Mouse (Mus musculus): ENCODE measurements around the gene Ssr1.
A peak's percentile ranks its signal among the peaks of the same experiment; 100 is the strongest.

The Ssr1 gene

DNA sequence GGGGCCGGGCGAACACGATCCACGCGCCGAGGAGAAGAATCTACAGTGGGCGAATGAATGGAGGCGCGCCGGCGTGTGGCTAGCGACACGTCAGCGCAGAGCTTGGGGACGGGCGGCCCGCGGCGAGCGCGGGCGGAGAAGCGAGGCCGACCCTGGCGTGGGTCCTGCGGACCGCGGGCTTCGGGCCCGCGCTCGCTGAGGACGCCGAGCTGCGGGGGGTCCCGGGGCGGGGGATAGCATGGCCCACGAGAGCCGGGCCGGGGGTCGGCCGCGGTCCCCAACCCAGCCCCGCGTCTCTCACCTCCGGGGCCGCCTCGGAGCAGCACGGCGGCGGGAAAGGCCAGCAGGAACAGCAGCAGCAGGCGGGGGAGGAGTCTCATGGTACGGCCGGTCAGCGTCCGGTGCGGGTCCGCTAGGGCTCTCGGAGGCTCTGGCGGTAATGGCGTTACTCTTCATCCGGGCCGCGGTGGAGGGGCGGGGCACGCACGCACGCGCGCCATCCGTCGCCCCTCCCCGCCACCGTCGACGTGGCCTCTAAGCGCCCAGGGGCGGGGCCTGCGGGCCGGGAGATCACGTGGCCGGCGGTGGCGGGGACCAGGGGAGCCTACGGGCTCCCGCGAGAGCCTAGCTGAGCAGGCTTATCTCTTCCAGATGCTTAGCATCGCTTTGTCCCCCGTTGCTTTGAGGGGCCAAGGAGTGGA is at the start of gene Ssr1:
Gene Ssr1, minus strand, starts transcription at position 514 of the 701 bp plus-strand sequence.
- DNase-seq (ENCODE audit: low read depth, low spot score), result peak; percentile 92

DNA sequence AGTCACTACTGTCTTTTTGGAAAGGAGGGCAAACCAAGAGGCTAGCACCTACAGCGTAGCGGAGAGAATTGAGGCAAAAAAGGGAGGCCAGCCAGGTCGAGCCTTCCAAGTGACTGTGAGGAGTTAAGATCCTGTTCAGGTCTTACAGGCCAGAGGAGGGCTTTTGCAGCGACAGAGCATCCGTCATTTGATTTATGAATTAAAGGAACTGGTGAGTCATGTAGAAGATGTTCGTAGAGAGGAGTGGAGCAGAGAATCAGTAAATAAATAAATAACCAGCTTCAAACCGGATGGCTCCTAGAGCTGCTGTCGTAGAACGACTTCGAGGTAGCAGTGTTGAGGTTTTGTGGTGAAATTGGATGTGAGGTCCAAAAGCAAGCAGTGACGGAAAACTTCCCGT is 43.8 kb upstream of the Ssr1 start:
- DNase-seq (ENCODE audit: low read depth, low spot score), result no peak

DNA sequence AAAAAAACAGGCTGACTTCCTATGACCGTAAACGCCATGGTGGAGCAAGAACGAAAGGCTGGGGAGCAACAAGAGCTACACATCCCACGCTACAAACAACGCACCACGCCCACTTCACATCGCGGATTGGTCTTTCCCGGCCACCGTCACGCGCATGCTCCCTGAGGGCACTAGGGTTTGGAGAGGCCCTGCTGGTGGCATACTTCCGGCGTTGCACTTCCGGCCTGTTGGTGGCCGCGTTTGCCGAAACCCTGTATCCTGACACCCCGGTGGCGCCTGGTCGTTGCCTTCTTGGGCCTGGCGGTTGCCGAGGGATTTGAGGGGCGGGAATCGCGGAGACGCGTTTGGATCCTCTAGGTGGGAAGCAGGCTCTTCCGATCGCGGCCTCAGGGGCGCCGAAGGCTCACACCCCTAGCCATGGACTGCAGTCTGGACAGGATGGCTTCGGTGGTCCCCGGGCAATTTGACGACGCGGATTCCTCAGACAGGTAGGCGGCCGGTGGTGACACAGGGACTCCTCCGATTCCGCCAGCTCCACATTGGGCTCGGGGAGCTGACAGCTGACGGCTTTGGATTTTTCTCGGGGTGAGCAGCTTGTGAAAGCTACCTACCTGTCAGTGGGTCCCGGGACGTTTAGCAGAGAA is 43.1 kb upstream of the Ssr1 start, which contains the start of gene Cage1:
Gene Cage1, minus strand, starts transcription at position 26 of the 644 bp plus-strand sequence.
- peak; percentile 98 for DNase-seq (ENCODE audit: low read depth, low spot score)

DNA sequence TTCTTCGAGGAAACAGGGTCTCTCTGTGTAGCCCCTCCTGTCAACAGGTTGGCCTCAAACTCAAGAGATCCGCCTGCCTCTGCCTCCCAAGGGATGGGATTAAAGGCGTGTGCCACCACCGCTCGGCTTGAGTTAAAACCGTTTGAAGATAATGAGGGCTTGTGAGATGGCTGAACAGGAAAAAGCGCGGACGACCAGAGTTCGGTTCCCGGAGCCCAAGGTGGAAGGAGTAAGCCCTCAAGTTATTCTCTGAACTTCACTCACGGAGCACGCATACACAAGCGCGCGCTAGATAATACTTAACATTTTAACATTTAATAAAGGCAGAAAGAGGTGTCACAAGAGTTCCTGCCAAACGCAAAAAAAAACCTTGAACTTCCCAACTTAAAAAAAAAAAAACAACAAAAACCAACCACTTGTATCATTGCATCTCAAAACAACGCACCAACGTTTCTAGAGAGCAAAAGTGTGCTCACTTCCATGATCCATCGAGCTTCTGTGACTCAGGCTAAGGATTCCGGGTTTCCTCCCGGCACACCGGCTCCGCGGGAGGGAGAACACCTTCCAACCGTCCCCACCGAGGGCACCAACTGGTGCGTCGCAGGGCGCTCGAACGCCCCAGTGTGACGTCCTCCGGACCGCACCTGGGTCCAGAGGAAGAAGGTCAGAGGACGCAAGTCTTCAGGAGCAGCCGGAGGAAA is 42.5 kb upstream of the Ssr1 start, which contains the start of gene Riok1:
Gene Riok1, plus strand, starts transcription at position 653 of the 701 bp plus-strand sequence.
- DNase-seq (ENCODE audit: low read depth, low spot score), result no peak

DNA sequence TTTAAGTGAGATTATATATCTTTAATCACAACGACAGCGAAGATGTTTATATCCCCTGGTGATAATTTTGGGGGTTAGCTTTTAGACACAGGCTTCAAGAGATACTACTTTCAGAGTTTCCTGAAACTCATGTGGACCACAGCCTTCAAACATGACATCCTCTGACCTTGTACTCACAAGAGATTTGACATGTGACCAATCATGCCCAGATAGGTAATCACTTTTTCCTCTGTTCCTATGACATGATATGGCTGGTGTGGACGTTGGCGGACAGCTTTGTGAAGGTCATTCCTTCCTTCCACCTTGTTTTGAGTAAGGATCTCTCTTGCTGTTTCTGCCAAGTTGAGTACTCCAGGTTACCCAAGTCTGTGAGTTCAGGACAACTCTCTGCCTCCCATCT is 34.4 kb upstream of the Ssr1 start:
- no peak for DNase-seq (ENCODE audit: low read depth, low spot score)

DNA sequence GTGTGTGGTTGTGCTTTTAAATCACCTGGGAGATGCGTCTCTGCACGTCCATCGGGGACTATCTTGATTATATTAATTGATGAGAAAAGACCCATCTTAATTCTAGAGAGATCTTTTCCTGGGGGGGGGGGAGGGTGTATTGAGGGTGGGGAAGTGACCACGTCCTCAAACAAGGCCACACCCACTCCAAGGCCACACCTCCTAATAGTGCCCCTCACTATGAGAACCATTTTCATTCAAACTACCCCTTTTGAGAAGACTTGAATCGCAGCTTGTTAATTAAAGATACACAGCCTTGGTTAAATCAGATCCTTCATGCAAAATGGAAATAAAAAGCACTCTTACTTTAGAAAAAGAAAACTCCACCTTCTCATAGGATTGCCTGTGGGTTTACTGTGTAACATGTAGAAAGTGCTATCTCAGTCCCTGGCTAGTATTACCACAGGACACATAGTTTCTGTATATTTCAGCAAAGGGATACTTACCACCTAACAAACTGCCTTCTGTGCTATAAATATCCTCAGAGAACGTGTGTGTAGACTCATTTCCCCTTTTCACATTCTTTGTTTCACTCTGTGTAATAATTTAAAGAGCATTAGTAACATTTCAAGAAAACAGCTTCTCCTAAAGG is 33.7 kb upstream of the Ssr1 start:
- no peak for DNase-seq (ENCODE audit: low read depth, low spot score)

DNA sequence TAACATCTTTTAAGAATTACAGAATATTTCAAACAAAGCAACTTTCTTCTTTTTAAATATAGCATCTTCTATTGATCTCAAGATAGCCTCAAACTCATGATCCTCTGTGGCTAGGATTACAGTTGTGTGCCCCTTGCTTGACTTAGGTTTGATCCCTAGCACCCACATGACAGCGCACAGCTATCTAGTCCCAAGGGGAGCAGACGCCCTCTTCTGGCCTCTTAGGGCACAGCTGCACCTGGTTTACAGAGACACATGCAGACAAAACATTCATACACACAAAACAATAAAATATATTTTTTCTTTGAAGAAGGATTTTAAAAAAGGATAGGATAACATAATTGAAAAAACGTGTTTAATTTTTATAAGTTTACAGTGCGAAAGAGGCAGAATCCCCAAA is 31.9 kb upstream of the Ssr1 start:
- no peak for DNase-seq (ENCODE audit: low read depth, low spot score)

DNA sequence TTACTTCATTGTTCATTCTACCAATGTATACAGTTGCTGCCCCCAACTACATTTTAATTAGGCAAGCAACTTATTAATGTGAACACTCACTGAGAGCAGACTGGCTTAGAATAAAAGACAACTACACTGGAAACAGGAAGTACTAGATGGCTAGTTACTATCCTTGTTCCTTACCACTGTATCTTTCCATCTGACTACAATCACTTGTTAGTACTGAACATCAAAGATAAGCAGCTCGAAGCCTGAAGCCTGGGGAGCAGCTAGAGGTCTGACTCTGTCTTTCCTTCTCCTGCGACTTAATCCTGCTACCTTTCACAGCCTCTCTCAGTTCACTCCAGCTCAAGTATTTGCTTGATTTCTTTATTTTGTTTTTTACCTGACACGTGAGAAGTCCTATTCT is 24.8 kb upstream of the Ssr1 start:
- DNase-seq (ENCODE audit: low read depth, low spot score), result no peak

DNA sequence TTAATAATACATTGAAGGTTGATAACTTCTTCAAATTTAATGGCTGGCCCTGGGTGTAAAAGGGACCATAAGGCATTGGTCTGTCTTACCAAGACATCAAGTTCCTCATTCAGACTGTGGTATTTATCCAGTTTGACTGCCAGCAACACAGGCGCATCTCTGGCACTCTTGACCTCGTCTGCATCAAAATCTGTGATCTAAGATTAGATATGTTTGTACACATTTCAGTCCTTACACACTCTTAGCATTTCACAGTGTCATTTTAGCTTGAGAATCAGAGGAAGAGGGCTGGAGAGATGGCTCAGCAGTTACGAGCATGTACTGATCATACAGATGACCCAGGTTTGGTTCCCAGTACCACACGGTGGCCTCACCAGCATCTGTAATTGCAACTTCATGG is 21.6 kb upstream of the Ssr1 start:
- no peak for DNase-seq (ENCODE audit: low read depth, low spot score)

DNA sequence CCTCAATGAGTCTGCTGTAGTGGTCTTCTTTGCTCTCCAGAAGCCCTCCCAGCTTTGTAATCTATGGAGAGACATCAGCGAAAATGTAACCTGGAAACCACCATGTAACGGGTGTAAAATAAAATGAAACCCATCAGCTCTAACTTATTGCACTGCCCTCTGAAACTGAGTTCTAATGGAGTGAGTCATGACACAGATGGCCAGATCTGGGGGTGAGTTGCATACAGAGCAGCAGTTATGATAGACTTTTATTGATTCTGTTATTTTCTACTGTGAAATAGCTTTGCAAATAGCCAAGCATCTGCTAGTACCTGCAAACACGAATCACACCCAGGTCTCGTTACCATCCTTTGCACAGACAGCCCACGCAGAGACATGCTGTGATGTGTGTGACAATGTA is 18.4 kb upstream of the Ssr1 start:
- no peak for DNase-seq (ENCODE audit: low read depth, low spot score)

DNA sequence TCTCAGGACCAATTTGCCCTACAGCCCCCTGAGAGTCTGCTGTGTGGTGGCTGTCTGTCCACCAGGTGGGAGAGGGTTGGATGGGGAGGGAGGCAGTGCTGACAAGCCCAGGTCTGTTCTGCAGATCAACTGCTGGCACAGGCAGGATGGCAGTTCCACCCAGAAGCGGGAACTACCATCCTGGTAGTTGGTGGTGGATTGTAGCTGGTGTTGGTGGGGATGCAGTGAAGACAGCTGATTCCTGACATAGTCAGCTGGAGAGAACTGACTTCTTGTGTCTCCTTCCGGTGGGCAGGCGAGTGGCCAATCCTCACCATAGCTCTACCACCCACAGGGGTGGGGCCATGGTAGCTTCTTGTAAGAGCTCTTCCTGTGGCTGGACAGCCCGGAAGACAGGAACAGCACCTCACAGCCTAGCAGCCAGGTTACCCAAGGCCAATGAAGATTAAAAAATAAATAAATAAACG is 16.5 kb upstream of the Ssr1 start:
- no peak for DNase-seq (ENCODE audit: low read depth, low spot score)

DNA sequence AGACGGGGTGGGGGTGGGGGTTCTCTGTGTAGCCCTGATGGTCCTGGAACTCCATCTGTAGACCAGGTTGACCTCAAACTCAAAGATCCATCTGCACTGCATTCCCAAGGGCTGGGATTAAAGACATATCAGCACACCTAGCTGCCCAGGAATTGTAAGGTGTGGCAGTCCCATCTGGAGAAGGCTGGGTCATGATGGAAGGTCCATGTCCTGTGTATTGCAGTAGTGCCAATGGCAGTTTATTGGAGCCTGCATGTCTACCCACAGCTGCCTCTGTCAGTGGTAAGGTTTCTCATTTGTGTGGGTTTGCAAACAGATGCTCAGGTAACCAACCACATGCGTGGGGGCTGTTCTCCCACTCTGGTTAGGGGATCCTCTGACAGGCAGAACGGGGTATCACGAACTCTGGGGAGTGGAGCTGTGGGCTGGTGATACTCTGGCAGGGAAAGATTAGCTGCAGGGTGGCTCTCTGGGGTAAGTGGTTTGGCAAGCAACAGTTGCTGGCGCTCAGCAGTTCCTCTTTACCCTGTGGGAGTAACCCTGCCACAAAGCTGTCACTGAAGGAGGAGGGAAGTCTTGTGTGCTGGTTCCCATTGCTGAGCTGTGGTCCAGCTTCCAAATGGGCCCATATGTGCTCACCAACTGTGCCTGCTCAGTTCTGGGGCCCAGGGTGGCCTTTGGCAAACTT is 15.8 kb upstream of the Ssr1 start:
- DNase-seq (ENCODE audit: low read depth, low spot score), result no peak

DNA sequence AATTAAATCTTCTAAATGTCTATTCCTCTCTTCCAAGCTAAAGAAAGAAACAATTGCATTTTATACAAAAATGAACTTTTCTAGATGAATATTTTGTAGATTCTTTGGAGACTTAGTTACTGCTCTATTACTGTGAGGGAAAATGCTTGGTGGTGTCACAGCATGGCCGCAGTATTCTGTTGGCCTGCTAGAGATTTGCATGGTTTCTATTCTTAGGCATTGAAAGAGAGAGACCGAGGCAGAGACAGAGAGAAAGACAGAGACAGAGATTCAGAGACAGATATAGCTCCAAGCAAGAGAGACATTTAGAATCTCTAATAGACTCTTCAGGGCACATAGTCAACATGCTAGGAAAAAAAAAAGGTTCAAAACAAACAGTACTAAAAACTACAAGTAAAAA is 14.0 kb upstream of the Ssr1 start:
- DNase-seq (ENCODE audit: low read depth, low spot score), result no peak

DNA sequence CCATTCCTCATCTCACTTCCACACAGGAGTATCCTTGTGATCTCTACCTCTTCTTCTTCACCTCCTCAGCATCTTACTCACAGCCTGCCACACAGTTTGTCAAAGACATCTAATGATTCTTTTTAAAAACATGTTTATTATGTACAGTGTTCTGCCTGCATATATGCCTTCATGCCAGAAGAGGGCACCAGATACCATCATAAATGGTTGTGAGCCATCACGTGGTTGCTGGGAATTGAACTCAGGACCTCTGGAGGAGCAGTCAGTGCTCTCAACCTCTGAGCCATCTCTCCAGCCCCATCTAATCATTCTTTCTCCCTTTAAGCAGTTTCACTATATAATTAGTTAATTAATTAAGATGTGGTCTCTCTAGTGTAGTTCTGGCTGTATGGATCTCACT is 8.4 kb upstream of the Ssr1 start:
- no peak for DNase-seq (ENCODE audit: low read depth, low spot score)

DNA sequence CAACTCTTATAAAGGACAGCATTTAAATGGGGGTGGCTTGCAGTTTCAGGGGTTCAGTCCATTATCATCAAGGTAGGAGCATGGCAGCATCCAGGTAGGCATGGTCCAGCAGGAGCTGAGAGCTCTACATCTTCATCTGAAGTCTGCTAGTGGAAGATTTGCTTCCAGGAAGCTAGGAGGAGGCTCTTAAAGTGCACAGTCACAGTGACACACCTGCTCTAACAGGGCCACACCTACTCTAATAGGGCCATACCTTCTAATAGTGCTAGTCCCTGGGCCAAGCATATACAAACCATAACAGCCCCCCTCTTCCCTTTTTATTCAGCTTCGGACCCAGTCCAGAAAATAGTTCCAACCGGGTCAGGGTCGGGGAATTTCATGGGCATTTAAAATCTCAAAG is 5.7 kb upstream of the Ssr1 start:
- no peak for DNase-seq (ENCODE audit: low read depth, low spot score)

DNA sequence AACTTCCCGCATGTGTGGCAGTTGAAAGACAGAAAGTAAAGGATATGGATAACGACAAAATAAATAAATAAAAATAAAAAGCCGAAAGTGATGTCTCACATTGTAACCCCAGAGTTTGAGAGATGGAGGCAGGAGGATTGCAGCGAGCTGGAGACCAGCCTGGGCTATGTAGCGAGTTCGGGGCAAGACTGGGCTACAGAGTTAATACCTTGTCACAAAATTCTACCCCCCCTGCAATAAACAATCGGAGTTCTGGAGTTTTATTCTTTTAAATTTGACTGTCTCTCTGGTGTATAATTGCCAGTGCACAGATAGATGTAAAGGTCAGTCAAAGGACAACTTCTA is 360 bp upstream of the Ssr1 start:
- DNase-seq (ENCODE audit: low read depth, low spot score), result no peak

DNA sequence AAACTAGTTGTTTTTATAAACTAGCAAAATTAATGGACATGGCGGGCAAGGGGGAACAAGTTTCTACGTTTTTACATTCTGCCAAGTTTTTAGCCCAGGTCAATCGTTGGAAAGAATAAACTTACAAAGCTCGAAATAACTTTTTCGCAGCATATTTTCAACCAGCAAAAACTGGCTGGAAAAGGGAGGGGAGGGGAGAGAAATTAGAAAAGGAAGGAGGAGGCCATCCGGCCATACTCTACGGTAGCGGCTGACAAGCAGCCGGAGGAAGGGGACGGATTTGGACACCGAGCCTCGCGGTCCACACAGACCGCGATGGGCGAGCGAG is 677 bp downstream of the Ssr1 start:
- DNase-seq (ENCODE audit: low read depth, low spot score), result peak; percentile 8

DNA sequence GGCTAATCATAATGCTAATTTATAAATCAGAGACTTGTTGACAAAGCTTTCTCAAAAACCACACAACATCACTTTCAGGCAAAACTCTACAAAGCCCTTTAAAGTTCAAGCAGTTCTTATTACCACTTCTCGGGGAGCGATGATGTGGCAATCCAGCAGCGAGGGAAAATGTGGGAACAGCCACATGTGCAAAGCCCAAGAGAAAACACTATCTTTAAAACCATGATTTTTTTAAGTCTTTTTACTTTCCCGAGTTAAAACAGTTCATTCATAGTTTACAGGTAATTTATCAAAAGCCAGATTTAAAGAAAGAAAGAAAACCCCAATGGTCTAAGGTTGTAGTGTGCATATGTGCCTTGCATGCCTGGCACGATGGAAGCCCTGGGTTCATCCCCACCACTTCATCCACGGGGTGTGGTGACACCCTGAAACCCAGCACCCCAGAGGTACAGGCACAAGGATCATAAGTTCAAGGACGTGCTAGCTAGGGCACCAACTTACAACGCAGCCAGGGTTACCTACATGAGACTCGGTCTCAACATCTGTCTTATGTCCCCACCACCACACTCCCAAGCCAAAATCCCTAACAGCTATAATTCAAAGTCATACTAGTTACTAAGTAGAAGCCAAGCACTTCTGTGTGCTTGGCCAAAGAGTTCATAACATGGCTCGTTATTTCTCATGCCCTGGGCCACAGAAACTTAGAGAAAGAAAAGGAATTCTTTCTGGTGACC is 1.2 kb downstream of the Ssr1 start:
- peak; percentile 51 for DNase-seq (ENCODE audit: low read depth, low spot score)

DNA sequence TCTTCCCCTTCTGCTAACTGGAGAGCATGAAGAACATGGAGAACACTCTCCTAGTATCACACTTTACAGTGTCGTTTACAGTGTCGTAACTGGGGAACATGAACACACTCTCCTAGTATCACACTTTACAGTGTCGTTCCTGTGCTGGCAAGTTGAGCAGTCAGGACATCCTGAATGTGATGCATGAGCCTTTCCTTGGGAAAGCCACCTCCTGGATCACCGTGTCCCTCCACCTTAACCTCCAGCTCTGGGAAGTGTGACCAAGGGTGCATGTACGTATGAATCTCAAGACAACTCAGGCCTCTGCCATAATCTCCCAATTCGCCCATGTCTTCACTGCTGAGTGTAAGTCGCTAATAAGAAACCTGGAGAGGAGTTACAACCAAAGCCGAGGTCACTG is 4.3 kb downstream of the Ssr1 start:
- DNase-seq (ENCODE audit: low read depth, low spot score), result no peak

DNA sequence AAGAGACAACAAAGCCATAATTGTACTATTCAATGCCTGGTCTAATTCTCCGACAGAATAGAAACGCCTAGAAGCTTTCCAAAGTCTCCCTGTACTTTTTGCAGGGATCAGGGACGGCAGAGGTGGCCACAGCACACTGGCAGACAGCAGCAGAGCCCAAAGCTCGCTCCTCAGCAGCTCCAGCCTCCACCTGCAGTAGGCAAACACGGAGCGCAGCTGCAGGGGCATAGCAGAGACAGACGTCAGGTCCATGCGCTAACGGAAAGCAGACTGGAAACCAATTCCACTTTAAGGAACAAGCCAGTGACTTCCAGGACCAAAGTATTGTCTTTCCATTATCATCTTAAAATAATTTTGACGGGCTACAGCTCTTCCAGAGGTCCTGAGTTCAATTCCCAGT is 7.9 kb downstream of the Ssr1 start:
- no peak for DNase-seq (ENCODE audit: low read depth, low spot score)

DNA sequence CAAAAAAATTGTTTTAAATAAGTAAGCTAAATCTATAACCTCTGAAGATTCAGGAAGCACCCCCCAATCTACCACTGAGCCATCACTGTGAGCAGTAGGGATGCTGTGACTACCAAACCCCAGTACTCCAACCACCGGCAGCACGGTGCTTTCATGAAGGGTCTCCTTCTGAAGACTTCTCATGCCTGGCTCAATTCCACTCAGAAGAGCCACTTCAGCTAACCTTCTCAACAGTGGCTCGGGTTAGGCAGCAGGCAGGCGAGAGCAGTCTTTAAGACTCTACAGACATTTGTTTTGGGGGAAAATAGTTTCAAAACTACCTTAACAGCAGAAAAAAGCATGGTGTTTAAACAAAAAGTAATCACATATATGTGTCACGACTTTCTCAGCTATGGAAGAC is 13.0 kb downstream of the Ssr1 start:
- no peak for DNase-seq (ENCODE audit: low read depth, low spot score)

Measured in forelimb bud, embryonic 11.5 days (tissue).